Mouse (Mus musculus) cerebellum, adult 2 months (tissue): ENCODE results near the gene Adamts6. TPM values are rescaled to one million over a fixed set of nuclear protein-coding genes. Genes with fewer than 3 reads are reported as not detected.

ENCODE experiments used
- DNase-seq, 2 experiments: peaks; one replicate each; pipeline ENCODE4 v3.0.0; 2021
- H3K27ac ChIP-seq: fragments of 200-500 bp; 2 replicates; pipeline ENCODE4 v1.5.1; 2012; ENCODE audit warnings: low read length, control low read depth, inconsistent platforms; ENCODE audit not compliant: insufficient read depth
- H3K27me3 ChIP-seq: fragments of 200-500 bp; 2 replicates; pipeline ENCODE4 v1.6.1; 2012; ENCODE audit warnings: inconsistent platforms, mild to moderate bottlenecking, low read length, moderate library complexity; ENCODE audit not compliant: control insufficient read depth, insufficient read depth
- H3K4me1 ChIP-seq: fragments of 200-500 bp; 2 replicates; pipeline ENCODE4 v1.6.1; 2011; ENCODE audit warnings: low read length; ENCODE audit not compliant: control insufficient read depth, insufficient read depth
- H3K4me3 ChIP-seq: fragments of 200-500 bp; replicated peaks from 2 replicates; pipeline ENCODE3; 2011; ENCODE audit warnings: mild to moderate bottlenecking, low read depth, low read length, control low read depth; ENCODE audit not compliant: insufficient read depth
- CTCF ChIP-seq: fragments of 200-500 bp; IDR thresholded peaks from 2 replicates; pipeline ENCODE4 v1.5.1; 2011; ENCODE audit warnings: low read depth, mild to moderate bottlenecking, control low read depth, low read length, moderate library complexity, borderline replicate concordance; ENCODE audit not compliant: insufficient read depth
- POLR2A ChIP-seq: fragments of 200-500 bp; IDR thresholded peaks from 2 replicates; pipeline ENCODE4 v1.6.1; 2011; ENCODE audit warnings: low read length, control low read depth, borderline replicate concordance; ENCODE audit not compliant: insufficient read depth
- WGBS: fragments of 180-500 bp; shearing (Covaris S2); methylation state at CpG from one replicate; pipeline ENCODE4 v1.1.7; 2018; 5-methylcytosine and 5-hydroxymethylcytosine counted together
- polyA plus RNA-seq: library from polyadenylated mRNA; depleted of rRNA; stranded (reverse); fragments of >200 nt; gene quantifications from 2 replicates; pipeline ENCODE4 v1.2.3, GENCODE M21; 2012

Gene Adamts6
- polyA plus RNA-seq, 1 experiment: 5.0 TPM

GRCm38 (mm10) chr13:104445437-104445836, 157.8 kb downstream of the Adamts6 start:
- 50% methylated on average over 1 of the region's 1 CpGs for WGBS
- H3K27ac ChIP-seq: no peak overlapping the region

GRCm38 (mm10) chr13:104446974-104447373, 159.3 kb downstream of the Adamts6 start:
- TF ChIP-seq POLR2A: no peak
- TF ChIP-seq CTCF: no peak

More at GRCm38 (mm10) chr13:104445437-104445836, 157.8 kb downstream of the Adamts6 start:
- H3K4me1 ChIP-seq: no peaks in the 10 kb centered on the region
- TF ChIP-seq CTCF (no peak), POLR2A (no peak)
- no peak for DNase-seq
- H3K27me3 ChIP-seq: no peaks in the 10 kb centered on the region
- H3K4me3 ChIP-seq: no peak overlapping the region

GRCm38 (mm10) chr13:104447470-104447869, 159.8 kb downstream of the Adamts6 start:
- H3K27me3 ChIP-seq: no peaks in the 10 kb centered on the region
- no peak for DNase-seq
- TF ChIP-seq POLR2A (no peak), CTCF (no peak)

More at GRCm38 (mm10) chr13:104446974-104447373, 159.3 kb downstream of the Adamts6 start:
- no peak overlapping the region for H3K4me3 ChIP-seq
- H3K4me1 ChIP-seq: no peaks in the 10 kb centered on the region
- H3K27ac ChIP-seq: no peak overlapping the region
- H3K27me3 ChIP-seq: no peaks in the 10 kb centered on the region
- 89% methylated on average over 1 of the region's 1 CpGs for WGBS
- no peak for DNase-seq

GRCm38 (mm10) chr13:104448349-104448748, 160.7 kb downstream of the Adamts6 start:
- no peak overlapping the region for H3K27ac ChIP-seq
- 96% methylated on average over 1 of the region's 1 CpGs for WGBS
- no peak for DNase-seq
- TF ChIP-seq CTCF (no peak), POLR2A (no peak)
- H3K4me3 ChIP-seq: no peak overlapping the region
- 0 out of 2 replicates have a peak, but pooled peaks cover 1% of the 10 kb centered on the region for H3K4me1 ChIP-seq
- H3K27me3 ChIP-seq: no peaks in the 10 kb centered on the region

More at GRCm38 (mm10) chr13:104447470-104447869, 159.8 kb downstream of the Adamts6 start:
- H3K27ac ChIP-seq: no peak overlapping the region
- no peaks in the 10 kb centered on the region for H3K4me1 ChIP-seq
- no peak overlapping the region for H3K4me3 ChIP-seq

GRCm38 (mm10) chr13:104453271-104453974, 165.8 kb downstream of the Adamts6 start:
- Histone ChIP-seq H3K4me1 (0 out of 2 replicates have a peak, but pooled peaks cover 2% of the 10 kb centered on the region), H3K27me3 (no peaks in the 10 kb centered on the region), H3K27ac (no peak overlapping the region), H3K4me3 (no peak overlapping the region)
- 36% methylated on average over 1 of the region's 1 CpGs for WGBS
- TF ChIP-seq POLR2A (no peak), CTCF (no peak)
- DNase-seq: no peak

GRCm38 (mm10) chr13:104460287-104460686, 172.7 kb downstream of the Adamts6 start:
- Histone ChIP-seq H3K4me1 (no peaks in the 10 kb centered on the region), H3K4me3 (no peak overlapping the region), H3K27ac (no peak overlapping the region), H3K27me3 (no peaks in the 10 kb centered on the region)
- TF ChIP-seq CTCF (no peak), POLR2A (no peak)
- no peak for DNase-seq
- WGBS: 98% methylated on average over 1 of the region's 1 CpGs

- no peaks in the 10 kb centered on the region for H3K27me3 ChIP-seq
- no peak for DNase-seq
- no peaks in the 10 kb centered on the region for H3K4me1 ChIP-seq
- no peak overlapping the region for H3K4me3 ChIP-seq
- WGBS: 73% methylated on average over 1 of the region's 1 CpGs
- H3K27ac ChIP-seq: no peak overlapping the region
- TF ChIP-seq CTCF (no peak), POLR2A (no peak)
Measured at GRCm38 (mm10) chr13:104468061-104468460, 180.4 kb downstream of the Adamts6 start.

- Histone ChIP-seq H3K27me3 (no peaks in the 10 kb centered on the region), H3K27ac (no peak overlapping the region), H3K4me1 (no peaks in the 10 kb centered on the region), H3K4me3 (no peak overlapping the region)
- no peak for DNase-seq
- 84% methylated on average over 9 of the region's 9 CpGs for WGBS
- TF ChIP-seq CTCF (no peak), POLR2A (no peak)
Measured at GRCm38 (mm10) chr13:104476285-104476956, 188.8 kb downstream of the Adamts6 start.
